Mouse (Mus musculus) c-Kit-positive CD71-positive TER-119-negative erythroid progenitor cells, embryonic 14.5 days (primary cell): ENCODE results near the gene Ube2a.
"Not testable (repeated sequence)": the region's sequence is repeated elsewhere in the genome, so short reads cannot be mapped to it uniquely, and the experiment has no call there.

Source experiments
- DNase-seq: peaks from one replicate; pipeline ENCODE4 v3.0.0-alpha.2; 2013; ENCODE audit warnings: low read depth

The Ube2a gene

DNA sequence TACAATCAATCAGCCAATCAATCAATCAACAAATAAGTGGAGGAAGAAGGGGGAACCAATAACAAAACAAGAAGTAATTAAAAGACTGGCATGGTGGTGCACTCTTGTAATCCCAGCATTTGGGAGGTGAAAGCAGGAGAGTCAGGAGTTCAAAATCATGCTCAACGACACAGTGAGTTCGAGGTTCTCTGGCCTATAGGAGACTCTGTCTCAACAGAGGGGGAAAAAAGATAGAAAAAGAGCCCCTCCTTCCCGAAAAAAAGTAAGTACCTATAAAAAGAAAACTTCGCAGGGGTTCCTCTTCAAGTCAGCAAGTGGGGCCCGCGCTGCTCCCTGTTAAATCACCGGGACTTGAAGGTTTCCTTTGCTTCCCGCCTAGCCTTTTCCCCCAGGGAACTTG, at the start of gene Ube2a, which contains the start of gene C330007P06Rik:
Gene Ube2a (plus strand): TSS at position 136 of the 400 bp plus-strand sequence.
Gene C330007P06Rik (minus strand): TSS at position 347 of the 400 bp plus-strand sequence.
- no peak for DNase-seq

DNA sequence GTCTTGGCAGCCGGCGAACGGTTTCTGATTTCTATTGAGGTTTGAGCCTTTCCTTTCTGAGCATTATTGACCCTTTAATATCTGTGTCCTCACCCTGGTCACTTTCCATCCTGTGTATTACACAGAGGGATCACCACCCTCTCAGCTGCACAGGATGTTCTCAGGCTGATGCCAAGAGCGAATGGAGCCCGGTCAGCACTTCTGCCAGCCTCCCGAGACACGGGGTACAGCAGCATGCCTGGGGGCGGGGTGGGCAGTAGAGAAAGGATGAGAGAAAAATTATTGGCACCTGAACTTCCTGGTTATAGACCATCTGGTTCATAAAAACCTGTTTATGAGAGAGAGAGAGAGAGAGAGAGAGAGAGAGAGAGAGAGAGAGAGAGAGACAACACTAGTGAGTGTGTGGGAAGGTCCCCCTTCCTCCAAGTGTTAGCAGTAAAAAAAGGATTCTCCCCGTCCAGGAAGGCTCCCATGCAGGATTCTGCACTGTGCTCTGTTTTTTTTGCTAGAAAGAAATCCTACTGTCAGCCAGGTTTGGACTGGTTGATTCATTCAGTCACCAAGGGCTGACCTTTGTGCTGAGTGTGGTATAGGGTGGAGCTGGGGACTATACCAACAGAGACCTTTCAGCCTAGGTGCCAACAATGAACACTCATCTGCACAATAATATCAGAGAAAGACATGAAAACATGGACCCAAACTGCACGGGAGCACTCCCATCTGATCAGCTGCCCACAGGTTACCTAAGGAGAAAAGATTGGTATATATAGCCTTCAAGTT, 49.6 kb upstream of the Ube2a start:
- DNase-seq = no peak

DNA sequence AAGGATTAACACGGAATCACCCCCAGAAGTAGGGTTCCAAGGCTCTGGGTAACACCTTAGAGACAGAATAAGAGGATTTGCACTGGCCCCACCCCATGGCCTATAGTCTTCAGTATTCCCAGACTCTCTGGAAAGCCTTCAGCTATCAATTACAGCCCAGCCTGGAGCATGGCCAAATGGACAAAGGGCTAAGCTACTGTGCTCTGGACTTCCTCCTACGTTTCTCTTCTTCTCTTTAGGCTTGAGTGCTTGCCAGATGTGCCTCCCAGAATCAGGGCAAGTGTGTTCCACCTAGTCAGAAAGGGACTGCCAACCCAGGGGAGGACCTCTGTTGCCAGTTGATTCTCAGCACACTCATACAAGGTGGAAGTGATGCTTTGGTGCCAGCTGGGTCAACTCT, 48.7 kb upstream of the Ube2a start:
- no peak for DNase-seq

GRCm38 (mm10) chrX:36826873-36827272, 46.8 kb upstream of the Ube2a start:
- no peak for DNase-seq

DNA sequence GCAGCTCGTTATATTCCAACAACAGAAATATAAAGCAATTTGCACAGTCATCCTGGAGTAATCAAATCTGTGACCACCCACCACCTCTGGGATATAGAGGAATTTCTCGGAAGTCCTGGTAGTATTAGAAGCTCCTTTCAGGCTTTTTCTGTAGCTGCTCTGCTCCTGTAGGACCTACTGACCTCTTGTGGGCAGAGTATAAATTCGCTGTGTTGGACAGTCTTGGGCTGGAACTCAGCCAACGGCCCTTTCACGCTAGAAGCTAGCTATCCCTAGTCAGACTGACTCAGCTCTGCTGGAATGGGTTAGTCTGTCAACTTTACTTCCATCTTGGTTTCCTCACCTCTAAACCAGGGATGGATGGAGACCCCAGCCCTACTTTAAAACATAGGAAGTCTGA, 43.4 kb upstream of the Ube2a start:
- DNase-seq = no peak

DNA sequence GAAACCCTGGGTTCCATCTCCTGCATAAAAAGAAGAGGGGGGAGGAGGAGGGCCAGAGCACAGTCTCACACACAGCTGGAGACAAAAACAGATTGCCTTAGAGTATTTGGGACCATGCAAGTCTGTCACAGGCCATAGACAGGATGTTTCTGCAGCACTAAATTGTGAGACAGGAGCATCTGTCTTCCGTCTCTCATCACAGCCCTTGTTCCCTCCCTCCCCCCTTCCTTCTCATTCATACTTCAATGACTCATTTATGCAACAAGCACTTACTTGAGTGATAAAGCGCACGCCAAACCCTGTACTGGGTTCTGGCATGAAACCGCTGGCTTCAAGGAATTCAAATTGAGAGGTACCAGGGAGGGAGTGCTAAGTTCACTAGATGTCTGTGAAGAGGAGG, 42.1 kb upstream of the Ube2a start:
- no peak for DNase-seq

DNA sequence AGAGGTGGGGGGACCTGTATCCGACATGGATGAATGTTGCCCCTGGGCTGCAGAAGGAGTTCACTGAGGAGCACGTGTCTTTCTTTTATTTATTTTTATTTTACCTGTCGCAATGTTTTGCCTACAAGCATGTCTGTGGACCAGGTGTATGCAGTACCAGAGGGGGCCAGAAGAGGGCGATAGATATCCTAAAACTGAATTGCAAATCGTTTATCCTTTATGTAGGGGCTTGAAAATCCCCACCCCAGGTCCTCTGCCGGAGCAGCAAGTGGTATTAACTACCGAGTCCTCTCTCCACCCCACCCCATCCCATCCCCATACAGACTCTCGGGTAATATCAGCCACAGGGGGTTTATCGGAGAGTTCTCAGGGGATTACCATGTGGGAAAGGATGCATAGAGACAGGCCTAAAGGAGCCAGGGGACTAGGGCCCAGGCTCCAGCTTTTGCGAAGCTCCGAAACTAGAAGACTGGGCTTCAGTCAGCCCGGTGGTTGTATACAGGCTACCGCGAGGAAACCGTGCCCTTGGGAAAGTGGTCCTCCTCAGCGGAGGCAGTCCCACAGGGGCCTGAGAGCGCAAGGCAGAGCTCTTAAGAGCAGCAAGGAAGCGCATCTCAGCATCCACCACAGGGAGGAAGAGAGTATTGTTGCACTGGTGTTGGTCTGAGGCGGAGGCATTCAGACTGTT, 40.2 kb upstream of the Ube2a start:
- DNase-seq = peak; percentile 53

DNA sequence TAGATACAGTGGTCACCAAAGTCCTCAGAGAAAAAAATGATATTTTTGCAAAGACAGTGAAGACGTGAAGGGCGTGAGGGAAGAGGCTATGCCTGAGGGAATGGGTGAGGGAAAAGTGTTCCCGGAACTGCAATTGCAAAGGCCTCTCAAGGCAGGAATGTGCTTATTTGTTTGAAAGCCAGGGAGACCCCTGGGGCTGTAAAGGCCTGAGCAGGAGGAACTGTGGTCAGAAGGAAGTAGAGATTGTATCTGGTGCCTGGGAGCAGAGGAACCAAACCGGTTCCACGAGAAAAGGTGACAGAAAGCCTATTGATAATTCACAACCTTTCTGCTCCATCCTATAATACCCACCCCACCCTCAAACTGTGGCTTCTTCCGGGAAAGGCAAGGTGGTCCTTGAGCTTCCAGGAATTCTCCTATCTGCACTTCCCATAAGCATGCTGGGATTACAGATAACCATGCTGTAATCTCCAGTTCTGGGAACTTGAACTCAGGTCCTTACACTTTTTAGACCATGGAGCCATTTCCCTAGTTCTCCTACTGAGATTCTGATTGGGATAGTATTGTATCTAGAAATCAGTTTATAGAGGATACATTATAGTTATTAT, 36.5 kb upstream of the Ube2a start:
- peak; percentile 42 for DNase-seq

DNA sequence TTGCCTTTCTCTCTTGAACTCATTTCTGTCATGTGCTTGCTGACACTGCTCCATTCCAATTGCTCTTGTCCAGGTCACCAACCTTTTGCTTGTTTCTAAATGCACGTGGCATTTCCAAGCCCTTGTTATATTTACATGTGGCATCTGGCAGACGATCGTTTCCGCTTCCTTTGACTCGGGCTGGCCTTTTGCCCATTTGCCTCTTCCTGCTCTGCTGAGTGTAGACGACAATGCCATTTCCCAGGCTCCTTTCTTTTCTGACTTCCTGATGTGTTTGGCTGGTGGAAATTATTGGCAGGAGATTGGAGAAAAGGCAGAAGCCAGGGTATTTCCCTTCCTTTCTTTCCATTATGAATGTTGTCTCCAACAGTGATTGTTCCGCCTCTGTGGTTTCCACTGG, 34.3 kb upstream of the Ube2a start:
- DNase-seq = no peak

DNA sequence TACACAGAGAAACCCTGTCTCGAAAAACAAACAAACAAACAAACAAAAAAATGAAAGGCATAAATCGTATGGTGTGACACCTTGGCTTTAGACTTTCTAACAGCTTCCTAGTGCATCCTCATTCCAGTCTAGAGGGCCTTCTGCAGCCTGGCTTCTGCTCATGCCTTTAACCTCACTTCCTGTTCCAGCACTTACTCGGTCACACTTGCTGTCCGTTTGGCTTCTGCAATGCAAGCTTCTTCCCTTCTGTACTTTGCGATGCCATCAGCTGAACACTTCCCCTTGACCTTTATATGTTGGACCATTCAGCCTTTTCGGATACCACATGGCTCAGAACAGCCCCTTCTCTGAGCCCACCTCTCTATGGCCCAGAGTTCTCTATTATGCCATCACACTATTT, 32.0 kb upstream of the Ube2a start:
- no peak for DNase-seq

DNA sequence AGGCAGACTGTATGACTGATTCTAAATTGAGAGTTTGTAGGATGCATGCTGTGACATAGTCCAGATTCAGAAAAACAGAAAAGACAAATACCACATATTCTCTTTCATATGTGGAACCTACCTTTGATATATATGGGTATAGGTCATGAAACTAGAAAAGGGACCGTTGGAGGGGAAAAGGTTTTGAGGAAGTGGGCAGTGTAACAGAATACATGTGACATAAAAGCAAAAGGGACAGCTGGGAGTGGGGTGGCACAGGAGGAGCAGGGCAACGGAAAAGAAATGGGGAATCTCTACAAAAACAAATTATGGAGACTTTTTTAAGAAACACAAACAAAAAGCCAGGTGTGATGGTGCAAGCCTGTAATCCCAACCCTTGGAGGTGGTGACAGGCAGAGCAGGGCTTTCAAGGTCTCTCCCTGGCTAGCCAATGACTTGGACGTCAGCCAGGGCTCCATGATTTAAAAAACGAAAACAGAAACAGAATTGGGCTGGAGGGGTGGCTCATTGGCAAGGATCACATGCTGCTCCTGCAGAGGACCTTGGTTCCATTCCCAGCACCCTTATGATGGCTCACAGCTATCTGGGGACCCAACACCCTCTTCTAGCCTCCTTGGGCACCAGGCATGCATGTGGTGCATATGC, 30.2 kb upstream of the Ube2a start:
- no peak for DNase-seq

DNA sequence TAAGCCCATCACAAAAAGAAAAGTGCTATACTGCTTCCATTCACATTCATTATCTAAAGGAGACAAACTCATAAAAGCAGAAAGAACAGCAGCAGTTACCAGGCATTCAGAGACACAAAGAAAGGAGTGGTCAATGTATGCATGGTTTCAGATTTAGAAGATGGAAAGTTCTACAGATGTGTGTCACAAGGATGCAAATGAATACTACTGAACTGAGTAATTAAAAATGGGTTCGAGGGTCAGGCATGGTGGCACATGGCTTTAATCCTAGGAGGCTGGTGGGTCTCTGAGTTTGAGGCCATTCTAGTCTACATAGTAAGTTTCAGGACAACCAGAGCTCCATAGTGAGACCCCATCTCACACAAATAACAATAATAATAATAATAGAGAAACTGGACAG, 26.5 kb upstream of the Ube2a start:
- no peak for DNase-seq

DNA sequence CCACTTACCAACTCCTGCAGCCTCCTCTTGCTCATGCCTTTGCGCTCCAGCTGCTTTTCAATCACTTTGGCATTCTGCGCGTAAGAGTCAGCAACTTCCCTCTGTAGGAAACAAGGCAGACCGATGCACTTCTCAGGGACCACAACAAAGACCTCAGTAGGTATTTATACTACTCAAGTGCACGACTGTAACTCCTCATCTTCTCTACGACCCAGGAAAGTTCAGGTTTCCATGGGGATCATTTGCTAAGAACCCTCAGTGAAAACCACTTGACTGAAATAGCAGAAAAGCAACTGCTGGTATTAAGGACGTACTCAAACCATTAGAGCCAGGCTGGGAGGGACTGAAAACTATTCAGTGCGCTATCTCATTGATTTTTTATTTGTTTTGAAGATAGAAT, 21.1 kb upstream of the Ube2a start:
- DNase-seq = no peak

DNA sequence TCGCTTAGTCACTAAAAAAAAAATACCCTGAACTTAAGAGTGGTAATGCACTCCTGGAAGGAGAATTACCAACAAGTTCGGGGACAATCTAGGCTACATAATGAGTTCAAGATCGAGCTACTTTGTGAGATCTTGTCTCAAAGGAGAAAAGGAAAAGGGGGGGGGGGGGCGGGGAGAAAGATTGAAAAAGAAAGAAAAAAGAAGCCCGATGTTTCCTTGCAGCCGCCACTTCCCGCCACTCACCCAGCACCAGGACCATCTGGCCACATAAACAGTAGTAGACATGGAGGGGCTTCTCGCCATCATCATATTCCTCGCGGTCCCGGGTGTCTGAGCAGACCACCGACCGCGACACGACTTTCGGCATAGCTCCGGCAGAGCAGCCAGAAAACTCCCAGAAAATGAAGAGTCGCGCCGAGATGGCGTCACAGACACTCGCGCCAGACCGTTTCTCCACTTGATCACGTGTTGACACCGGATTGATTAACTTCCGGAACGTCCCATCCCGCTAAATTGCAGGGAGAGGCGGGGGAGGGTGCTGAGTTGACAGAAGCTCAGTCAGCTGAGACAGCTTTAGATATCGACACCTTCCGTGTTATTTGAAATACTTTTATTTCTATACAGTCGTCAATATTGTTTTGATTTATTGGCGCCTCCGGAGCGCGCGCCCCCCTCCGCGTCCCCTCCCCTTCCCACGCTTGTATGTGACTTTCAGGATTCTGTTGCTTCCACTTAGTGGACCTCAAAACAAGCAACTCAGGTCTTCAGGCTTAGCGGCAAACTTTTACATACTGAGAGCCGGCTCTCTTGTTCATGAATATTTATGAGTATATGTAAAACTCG, 9.7 kb upstream of the Ube2a start:
- DNase-seq = peak; percentile 74

- no peak for DNase-seq
Measured at GRCm38 (mm10) chrX:36864609-36865328, 8.9 kb upstream of the Ube2a start.

GRCm38 (mm10) chrX:36870372-36870771, 3.3 kb upstream of the Ube2a start:
- no peak for DNase-seq

- DNase-seq = peak; percentile 71
Measured at GRCm38 (mm10) chrX:36874178-36874696, 537 bp downstream of the Ube2a start.

GRCm38 (mm10) chrX:36874704-36875128, 1.0 kb downstream of the Ube2a start:
- DNase-seq = no peak

GRCm38 (mm10) chrX:36884719-36885118, 11.0 kb downstream of the Ube2a start:
- DNase-seq = no peak

- DNase-seq = not testable (repeated sequence)
Measured at GRCm38 (mm10) chrX:36898931-36899330, 25.2 kb downstream of the Ube2a start.

DNA sequence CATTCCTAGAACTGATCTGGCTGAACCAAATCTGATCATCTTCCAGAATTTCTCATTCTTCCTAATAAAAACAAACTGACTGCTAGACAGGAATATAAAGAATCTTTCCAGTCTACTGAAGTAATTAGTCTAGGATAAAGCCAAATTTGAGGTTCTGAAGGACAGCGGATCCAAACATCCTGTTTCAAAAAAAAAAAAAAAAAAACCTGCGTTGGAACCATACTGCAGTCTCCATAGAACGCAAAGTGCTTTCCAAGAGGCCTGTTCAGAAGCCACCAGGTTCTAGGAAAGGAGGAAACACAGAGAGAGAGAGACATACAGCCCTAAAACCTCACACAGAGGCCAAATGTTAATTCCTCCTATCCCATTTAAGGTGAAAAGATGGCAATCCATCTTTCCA, 28.0 kb downstream of the Ube2a start:
- no peak for DNase-seq
